Mouse (Mus musculus) testis, adult 2 months (tissue): Measurements from ENCODE around the gene Vmn2r24.

ENCODE experiments used
- CTCF ChIP-seq: fragments of 200-500 bp; IDR thresholded peaks from 2 replicates; pipeline ENCODE4 v1.5.1; 2012; ENCODE audit warnings: low read depth, mild to moderate bottlenecking, inconsistent platforms, low read length, moderate library complexity; ENCODE audit not compliant: control insufficient read depth, insufficient read depth, insufficient replicate concordance
- POLR2A ChIP-seq: fragments of 200-500 bp; IDR thresholded peaks from 2 replicates; pipeline ENCODE4 v1.6.1; 2012; ENCODE audit warnings: low read depth, mild to moderate bottlenecking, inconsistent platforms, low read length, moderate library complexity; ENCODE audit not compliant: control insufficient read depth

DNA sequence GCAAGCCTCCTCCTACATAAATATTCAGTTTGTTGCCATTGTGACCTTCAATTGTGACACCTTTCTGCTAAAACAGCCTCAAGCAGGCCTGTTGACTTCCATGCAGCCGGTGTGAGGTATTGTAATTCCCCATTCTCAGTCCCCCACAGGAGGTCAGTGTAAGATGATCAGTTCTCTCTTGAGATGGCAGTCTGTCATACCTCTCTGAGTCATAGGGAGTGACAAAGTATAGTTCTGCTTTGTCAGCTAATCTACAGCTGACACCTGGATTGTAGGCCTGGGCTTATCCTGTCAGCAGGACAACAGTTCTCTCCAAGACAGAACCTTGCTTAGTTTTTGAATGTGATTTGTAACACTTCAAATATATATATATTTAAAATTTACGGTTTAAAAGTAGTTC is 6.2 kb downstream of the Vmn2r24 start:
- TF ChIP-seq CTCF (no peak), POLR2A (no peak)
